Mouse (Mus musculus): ENCODE measurements around the gene Sec24c.

DNA sequence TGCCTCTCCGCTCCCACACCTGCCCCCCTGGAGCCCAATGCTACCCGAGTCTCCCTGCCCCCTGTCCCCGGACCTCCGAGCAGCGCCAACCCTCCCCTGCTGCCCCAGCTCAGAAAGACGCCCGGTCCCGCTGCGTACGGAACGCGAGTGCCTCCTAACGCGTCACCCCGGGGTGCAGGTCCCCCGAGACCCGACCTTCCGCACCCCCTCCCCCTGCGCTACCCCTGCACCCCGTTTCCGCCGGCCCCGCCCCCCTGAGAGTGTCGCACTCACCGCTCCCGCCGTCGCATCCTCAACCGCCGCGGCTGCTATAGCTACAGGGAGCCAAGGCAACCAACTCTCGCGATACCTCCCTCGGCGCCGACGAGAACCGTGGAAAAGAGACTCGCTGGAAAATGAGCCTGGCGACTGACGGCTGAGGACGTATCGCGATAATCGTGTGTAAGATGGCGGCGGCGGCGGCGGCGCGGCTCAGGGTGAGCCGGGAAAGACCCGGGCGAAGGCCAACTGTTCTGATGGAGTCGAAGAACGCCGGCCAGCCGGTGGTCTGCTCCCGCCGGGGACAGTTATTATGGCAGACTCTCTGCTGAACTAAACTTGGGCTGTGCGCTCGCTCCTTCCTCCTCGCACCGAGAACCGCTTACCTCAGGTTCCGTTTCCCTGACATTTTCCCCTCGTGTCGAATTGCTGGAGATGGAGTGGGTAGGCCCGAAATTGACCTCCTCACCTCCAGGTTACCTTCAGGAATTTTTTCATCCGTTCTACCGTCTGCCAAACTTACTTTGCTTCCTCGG is 33.3 kb upstream of the Sec24c start, which contains the start of gene Usp54:
- no peak for TF ChIP-seq CTCF (IDR thresholded peaks at IDR 0.05; ENCODE audit: low read depth)
- TF ChIP-seq EP300 (IDR thresholded peaks at IDR 0.05; ENCODE audit: low read depth): peak; percentile 75
